Mouse (Mus musculus) MEL (cell line): ENCODE measurements around the gene Alg5. TPM values are rescaled to one million over a fixed set of nuclear protein-coding genes. Genes with fewer than 3 reads are reported as not detected.

Experiments used
- DNase-seq: peaks from one replicate; pipeline ENCODE4 v3.0.0; 2011; ENCODE audit warnings: low read depth, low spot score
- H3K27ac ChIP-seq: 2 replicates; pipeline ENCODE4 v1.5.1; 2012; ENCODE audit warnings: low read depth, mild to moderate bottlenecking, control low read depth, low read length, moderate library complexity; ENCODE audit not compliant: control insufficient read depth
- H3K27me3 ChIP-seq, 2 experiments: fragments of 150-350 bp in 1 of 2; sonication (generic) in 1 of 2; 2 replicates each; pipeline ENCODE4 v1.6.1; 2012; ENCODE audit warnings: low read length in 2 of 2, mild to moderate bottlenecking in 2 of 2, improper control_type of control experiment in 1 of 2, moderate library complexity in 1 of 2; ENCODE audit not compliant: insufficient read depth in 2 of 2, control insufficient read depth in 1 of 2
- H3K36me3 ChIP-seq, 2 experiments: 2 replicates each; pipeline ENCODE4 v1.6.1; 2012 to 2014; ENCODE audit warnings: low read length in 2 of 2, improper control_type of control experiment in 1 of 2, inconsistent platforms in 1 of 2, mild to moderate bottlenecking in 1 of 2; ENCODE audit not compliant: insufficient read depth in 2 of 2, control insufficient read depth in 1 of 2
- H3K4me1 ChIP-seq, 2 experiments: fragments of 150-350 bp in 1 of 2; sonication (generic) in 1 of 2; 2 replicates each; pipeline ENCODE4 v1.6.1; 2012; ENCODE audit warnings: low read length in 2 of 2, improper control_type of control experiment in 1 of 2, mild to moderate bottlenecking in 1 of 2; ENCODE audit not compliant: insufficient read depth in 2 of 2, control insufficient read depth in 1 of 2
- H3K4me3 ChIP-seq, 2 experiments: fragments of 150-350 bp in 1 of 2; sonication (generic) in 1 of 2; 2 replicates each; pipeline ENCODE4 v1.5.1; 2012; ENCODE audit warnings: low read depth in 2 of 2, low read length in 2 of 2, mild to moderate bottlenecking in 2 of 2, moderate library complexity in 2 of 2, control low read depth in 1 of 2, improper control_type of control experiment in 1 of 2; ENCODE audit not compliant: control insufficient read depth in 1 of 2, insufficient read depth in 1 of 2
- H3K79me2 ChIP-seq: 2 replicates; pipeline ENCODE4 v1.6.1; 2012; ENCODE audit warnings: mild to moderate bottlenecking, low read length, moderate library complexity; ENCODE audit not compliant: control insufficient read depth, poor library complexity, insufficient read depth
- H3K9ac ChIP-seq: 2 replicates; pipeline ENCODE4 v1.6.1; 2012; ENCODE audit warnings: low read depth, mild to moderate bottlenecking, control low read depth, low read length, moderate library complexity; ENCODE audit not compliant: control insufficient read depth, poor library complexity, severe bottlenecking
- H3K9me3 ChIP-seq: fragments of 150-350 bp; sonication (generic); replicated peaks from 2 replicates; pipeline ENCODE4 v1.6.1; 2012; ENCODE audit warnings: mild to moderate bottlenecking, low read length, improper control_type of control experiment, moderate library complexity; ENCODE audit not compliant: insufficient read depth
- CTCF ChIP-seq, 3 experiments: IDR thresholded peaks in 2 of 3; conservative IDR thresholded peaks in 1 of 3; 2 replicates each; pipeline ENCODE4 v1.5.1; 2011 to 2012; ENCODE audit warnings: low read length in 3 of 3, low read depth in 2 of 3, mild to moderate bottlenecking in 2 of 3, improper control_type of control experiment in 1 of 3, inconsistent platforms in 1 of 3, mixed read lengths in 1 of 3, moderate library complexity in 1 of 3; ENCODE audit not compliant: control insufficient read depth in 1 of 3, insufficient read depth in 1 of 3, poor library complexity in 1 of 3, severe bottlenecking in 1 of 3
- E2F4 ChIP-seq: IDR thresholded peaks from 2 replicates; pipeline ENCODE4 v1.6.1; 2011; ENCODE audit warnings: low read depth, low read length, improper control_type of control experiment, borderline replicate concordance
- ELF1 ChIP-seq: IDR thresholded peaks from 2 replicates; pipeline ENCODE4 v1.6.1; 2014; ENCODE audit warnings: low read depth, mild to moderate bottlenecking, inconsistent platforms, low read length, improper control_type of control experiment, moderate library complexity
- ETS1 ChIP-seq: IDR thresholded peaks from 2 replicates; pipeline ENCODE4 v1.6.1; 2012; ENCODE audit warnings: low read depth, mild to moderate bottlenecking, inconsistent platforms, low read length, improper control_type of control experiment, moderate library complexity
- GABPA ChIP-seq: IDR thresholded peaks from 2 replicates; pipeline ENCODE4 v1.6.1; 2012; ENCODE audit warnings: low read depth, mild to moderate bottlenecking, inconsistent platforms, low read length, improper control_type of control experiment, moderate library complexity
- JUND ChIP-seq: IDR thresholded peaks from 2 replicates; pipeline ENCODE4 v1.6.1; 2011; ENCODE audit warnings: low read depth, mild to moderate bottlenecking, improper control_type of control experiment, low read length
- KAT2A ChIP-seq: conservative IDR thresholded peaks from 2 replicates; pipeline ENCODE4 v1.6.1; 2012; ENCODE audit warnings: low read depth, low read length, improper control_type of control experiment, inconsistent platforms
- MAZ ChIP-seq: IDR thresholded peaks from 2 replicates; pipeline ENCODE4 v1.6.1; 2012; ENCODE audit warnings: low read depth, mild to moderate bottlenecking, inconsistent platforms, low read length, improper control_type of control experiment
- MXI1 ChIP-seq: IDR thresholded peaks from 2 replicates; pipeline ENCODE4 v1.6.1; 2011; ENCODE audit warnings: mild to moderate bottlenecking, low read depth, low read length, improper control_type of control experiment
- NELFE ChIP-seq: IDR thresholded peaks from 2 replicates; pipeline ENCODE4 v1.6.1; 2011; ENCODE audit warnings: low read depth, low read length, improper control_type of control experiment
- NRF1 ChIP-seq: IDR thresholded peaks from 2 replicates; pipeline ENCODE4 v1.6.1; 2014; ENCODE audit warnings: low read depth, mild to moderate bottlenecking, inconsistent platforms, low read length, improper control_type of control experiment, moderate library complexity; ENCODE audit not compliant: poor library complexity, insufficient read depth, severe bottlenecking
- POLR2A ChIP-seq, 2 experiments: IDR thresholded peaks; 2 replicates each; pipeline ENCODE4 v1.6.1; 2011 to 2012; ENCODE audit warnings: low read length in 2 of 2, mild to moderate bottlenecking in 2 of 2, control low read depth in 1 of 2, improper control_type of control experiment in 1 of 2, low read depth in 1 of 2, moderate library complexity in 1 of 2; ENCODE audit not compliant: control insufficient read depth in 1 of 2, insufficient read depth in 1 of 2, poor library complexity in 1 of 2
- RCOR1 ChIP-seq: IDR thresholded peaks from 2 replicates; pipeline ENCODE4 v1.6.1; 2012; ENCODE audit warnings: low read depth, mild to moderate bottlenecking, inconsistent platforms, low read length, improper control_type of control experiment
- SIN3A ChIP-seq: IDR thresholded peaks from 2 replicates; pipeline ENCODE4 v1.6.1; 2012; ENCODE audit warnings: low read length, improper control_type of control experiment, inconsistent platforms
- TAL1 ChIP-seq: IDR thresholded peaks from 2 replicates; pipeline ENCODE4 v1.6.1; 2012; ENCODE audit warnings: mild to moderate bottlenecking, inconsistent platforms, low read length, moderate library complexity, mixed read lengths
- TBP ChIP-seq: IDR thresholded peaks from 2 replicates; pipeline ENCODE4 v1.8.0; 2011; ENCODE audit warnings: low read depth, low read length, improper control_type of control experiment
- ZKSCAN1 ChIP-seq: IDR thresholded peaks from 2 replicates; pipeline ENCODE4 v1.6.1; 2012; ENCODE audit warnings: low read depth, mild to moderate bottlenecking, inconsistent platforms, low read length, improper control_type of control experiment, moderate library complexity
- ZNF384 ChIP-seq: IDR thresholded peaks from 2 replicates; pipeline ENCODE4 v1.6.1; 2012; ENCODE audit warnings: low read depth, mild to moderate bottlenecking, inconsistent platforms, low read length, improper control_type of control experiment
- polyA plus RNA-seq, 2 experiments: library from polyadenylated mRNA; stranded (reverse) in 1 of 2; unstranded in 1 of 2; fragments of >175 nt in 1 of 2; fragments of >200 nt in 1 of 2; gene quantifications; 2 replicates each; pipeline versions ENCODE4 v1.2.1 to v1.2.4; 2012; ENCODE audit warnings: low replicate concordance in 2 of 2, low read depth in 1 of 2; ENCODE audit not compliant: insufficient read length in 2 of 2, insufficient read depth in 1 of 2, missing spikeins in 1 of 2
- total RNA-seq: library from RNA; depleted of rRNA; stranded (reverse); fragments of 300-350 nt; gene quantifications from 2 replicates; pipeline ENCODE4 v1.2.3, GENCODE M21; 2012

Alg5 gene
- total and polyA plus RNA-seq, 3 experiments = 34.8 to 44.0 TPM; not detected in 1

DNA sequence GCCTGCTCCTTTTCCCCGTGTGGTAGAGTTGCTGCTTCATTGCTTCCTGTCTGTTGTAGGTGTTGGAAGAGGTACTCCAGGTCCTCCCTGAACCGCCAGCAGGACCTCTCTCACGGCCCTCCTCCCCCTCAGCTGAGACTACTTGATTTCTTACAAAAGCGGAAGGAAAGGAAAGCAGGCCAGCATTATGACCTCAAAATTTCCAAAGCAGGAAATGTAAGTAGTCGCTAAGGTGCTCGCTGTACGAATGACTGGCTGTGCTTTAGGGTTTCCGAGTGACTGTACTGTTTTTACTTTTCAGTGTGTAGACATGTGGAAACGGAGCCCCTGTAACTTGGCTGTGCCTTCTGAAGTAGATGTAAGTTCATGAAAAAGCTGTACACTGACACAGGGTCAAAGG, 26.4 kb upstream of the Alg5 start:
- peaks cover 0 to 40% of the 10 kb centered on the region in 2 experiments; a peak in 2 of 4 replicates for H3K36me3 ChIP-seq
- no peaks in the 10 kb centered on the region for H3K27me3 ChIP-seq
- no peak overlapping the region for H3K4me3 ChIP-seq
- no peaks in the 10 kb centered on the region for H3K4me1 ChIP-seq
- TF ChIP-seq RCOR1 = no peak
- no peak for TF ChIP-seq ELF1
- no peak for TF ChIP-seq TBP
- H3K79me2 ChIP-seq = no peaks in the 10 kb centered on the region
- no peak for DNase-seq
- no peaks in the 10 kb centered on the region for H3K9me3 ChIP-seq
- no peak overlapping the region for H3K27ac ChIP-seq
- H3K9ac ChIP-seq = no peak overlapping the region

DNA sequence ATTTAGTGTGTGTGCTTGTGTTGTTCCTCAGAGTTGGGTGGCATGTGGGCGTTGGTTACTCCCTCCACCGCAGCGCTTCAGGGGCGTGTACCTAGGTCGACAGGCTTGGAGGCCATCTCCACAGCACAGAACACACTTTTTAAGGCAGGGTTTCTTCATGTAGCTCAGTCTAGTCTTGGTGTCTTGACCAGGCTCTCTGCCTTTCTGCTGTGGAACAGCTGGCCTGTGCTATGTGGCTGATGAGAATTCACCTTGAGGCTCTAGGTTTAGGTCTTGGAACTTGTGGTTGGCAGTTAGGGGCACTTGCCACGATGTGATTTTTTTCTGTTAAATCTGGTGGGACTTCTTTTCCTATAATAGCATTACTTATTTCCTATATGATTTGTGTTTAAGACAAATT, 21.1 kb upstream of the Alg5 start, which contains the start of gene Gm21958:
Gene Gm21958 (minus strand): TSS at position 101 of the 400 bp plus-strand sequence.
- no peak within 1 kb of the TSS for H3K9ac ChIP-seq
- H3K27me3 ChIP-seq = no peaks in the 10 kb centered on the region
- H3K36me3 ChIP-seq = peaks cover 0 to 56% of the 10 kb centered on the region in 2 experiments; a peak in 3 of 4 replicates
- H3K27ac ChIP-seq = no peak within 1 kb of the TSS
- no peaks in the 10 kb centered on the region for H3K79me2 ChIP-seq
- TF ChIP-seq TBP = no peak
- TF ChIP-seq TAL1 = no peak
- TF ChIP-seq KAT2A = no peak
- TF ChIP-seq ZNF384 = no peak
- TF ChIP-seq NELFE = no peak
- no peak for TF ChIP-seq POLR2A (IDR thresholded peaks at IDR 0.05; ENCODE audit: control insufficient read depth in 1 of 2, insufficient read depth in 1 of 2, low read depth in 1 of 2, low read length in 2 of 2, poor library complexity in 1 of 2)
- no peak for TF ChIP-seq MAZ
- TF ChIP-seq GABPA = no peak
- no peak for TF ChIP-seq CTCF (IDR thresholded peaks at IDR 0.05 in 2 of 3, conservative IDR thresholded peaks at IDR 0.05 in 1 of 3; ENCODE audit: control insufficient read depth in 1 of 3, insufficient read depth in 1 of 3, low read depth in 2 of 3, low read length in 3 of 3, poor library complexity in 1 of 3, severe bottlenecking in 1 of 3)
- TF ChIP-seq ETS1 = no peak
- TF ChIP-seq MXI1 = no peak
- no peak for TF ChIP-seq ELF1
- no peak for TF ChIP-seq SIN3A
- no peak for TF ChIP-seq JUND
- TF ChIP-seq ZKSCAN1 = no peak
- TF ChIP-seq E2F4 = no peak
- no peak for TF ChIP-seq RCOR1
- peaks cover 0 to 4% of the 10 kb centered on the region in 2 experiments; a peak in 2 of 4 replicates for H3K4me1 ChIP-seq
- no peaks in the 10 kb centered on the region for H3K9me3 ChIP-seq
- no peak for DNase-seq
- H3K4me3 ChIP-seq = no peak within 1 kb of the TSS

DNA sequence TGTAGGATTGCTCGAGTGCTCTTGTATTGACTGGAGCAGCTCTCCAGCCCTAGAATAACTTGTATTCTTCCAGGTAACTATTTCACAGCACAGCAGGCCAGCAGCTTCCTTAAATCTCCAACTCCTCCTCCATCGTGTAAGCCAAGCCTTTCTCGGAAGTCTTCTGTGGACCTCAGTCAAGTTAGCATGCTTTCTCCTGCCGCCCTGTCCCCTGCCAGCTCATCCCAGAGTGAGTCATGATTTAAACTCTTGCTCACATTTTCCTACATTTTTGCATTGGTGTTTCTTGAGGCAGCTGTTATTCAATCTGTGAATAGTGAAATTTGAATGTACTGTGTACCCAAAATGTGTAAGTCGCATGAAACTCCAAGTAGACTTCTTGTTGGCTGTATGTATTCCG, 19.9 kb upstream of the Alg5 start:
- H3K4me3 ChIP-seq = no peak overlapping the region
- no peak for TF ChIP-seq ELF1
- TF ChIP-seq TBP = no peak
- no peak for TF ChIP-seq NRF1
- no peak for TF ChIP-seq NELFE
- no peak for TF ChIP-seq MXI1
- DNase-seq = no peak
- no peaks in the 10 kb centered on the region for H3K79me2 ChIP-seq
- H3K27me3 ChIP-seq = no peaks in the 10 kb centered on the region
- H3K36me3 ChIP-seq = peaks cover 0 to 55% of the 10 kb centered on the region in 2 experiments; a peak in 3 of 4 replicates
- no peaks in the 10 kb centered on the region for H3K9me3 ChIP-seq
- H3K9ac ChIP-seq = no peak overlapping the region
- H3K27ac ChIP-seq = no peak overlapping the region
- peaks cover 0 to 4% of the 10 kb centered on the region in 2 experiments; a peak in 2 of 4 replicates for H3K4me1 ChIP-seq
